Mouse (Mus musculus): ENCODE results near the gene Klrg2. TPM values are rescaled to one million over a fixed set of nuclear protein-coding genes. Genes with fewer than 3 reads are reported as not detected.
A peak's percentile ranks its signal among the peaks of the same experiment; 100 is the strongest.

The Klrg2 gene
- polyA plus RNA-seq, 1 experiment from 2014 or later = not detected

- Histone ChIP-seq H3K27me3 (ENCODE audit: control insufficient read depth, insufficient read depth, low read depth, low read length) (peaks cover 50% of the 10 kb centered on the region), H3K36me3 (ENCODE audit: control insufficient read depth, insufficient read depth, low read length) (no peaks in the 10 kb centered on the region), H3K4me1 (ENCODE audit: control insufficient read depth, insufficient read depth, low read length) (peaks cover 15% of the 10 kb centered on the region), H3K27ac (ENCODE audit: low read length) (no peak overlapping the region), H3K9ac (ENCODE audit: low read depth, low read length) (peak overlapping the region; percentile 47), H3K4me2 (ENCODE audit: low read length) (peak overlapping the region; percentile 97), H3K4me3 (ENCODE audit: low read depth, low read length) (peak overlapping the region; percentile 63), H3K9me3 (replicated peaks; ENCODE audit: control insufficient read depth, low read length, poor library complexity, severe bottlenecking) (no peaks in the 10 kb centered on the region)
- peak; percentile 67 for ATAC-seq
- 1% methylated on average over 64 of the region's 72 CpGs for WGBS
Observed at GRCm38 (mm10) chr6:38635941-38636851, 846 bp downstream of the Klrg2 start.

GRCm38 (mm10) chr6:38634461-38634860 is 2.6 kb downstream of the Klrg2 start:
- Histone ChIP-seq H3K36me3 (ENCODE audit: control insufficient read depth, insufficient read depth, low read length) (no peaks in the 10 kb centered on the region), H3K9me3 (replicated peaks; ENCODE audit: control insufficient read depth, low read length, poor library complexity, severe bottlenecking) (no peaks in the 10 kb centered on the region), H3K4me2 (ENCODE audit: low read length) (no peak overlapping the region), H3K9ac (ENCODE audit: low read depth, low read length) (no peak overlapping the region), H3K27ac (ENCODE audit: low read length) (no peak overlapping the region), H3K27me3 (ENCODE audit: control insufficient read depth, insufficient read depth, low read depth, low read length) (peaks cover 46% of the 10 kb centered on the region), H3K4me3 (ENCODE audit: low read depth, low read length) (no peak overlapping the region), H3K4me1 (ENCODE audit: control insufficient read depth, insufficient read depth, low read length) (peaks cover 15% of the 10 kb centered on the region)
- no peak for ATAC-seq
- WGBS = 82% methylated on average over 8 of the region's 8 CpGs

GRCm38 (mm10) chr6:38632826-38633225 is 4.2 kb downstream of the Klrg2 start:
- H3K4me3 ChIP-seq (ENCODE audit: low read depth, low read length) = no peak overlapping the region
- no peak overlapping the region for H3K27ac ChIP-seq (ENCODE audit: low read length)
- H3K9ac ChIP-seq (ENCODE audit: low read depth, low read length) = no peak overlapping the region
- no peak for ATAC-seq
- 88% methylated on average over 2 of the region's 2 CpGs for WGBS
- no peaks in the 10 kb centered on the region for H3K36me3 ChIP-seq (ENCODE audit: control insufficient read depth, insufficient read depth, low read length)
- peaks cover 34% of the 10 kb centered on the region for H3K27me3 ChIP-seq (ENCODE audit: control insufficient read depth, insufficient read depth, low read depth, low read length)
- H3K9me3 ChIP-seq (replicated peaks; ENCODE audit: control insufficient read depth, low read length, poor library complexity, severe bottlenecking) = no peaks in the 10 kb centered on the region
- peaks cover 15% of the 10 kb centered on the region for H3K4me1 ChIP-seq (ENCODE audit: control insufficient read depth, insufficient read depth, low read length)
- H3K4me2 ChIP-seq (ENCODE audit: low read length) = no peak overlapping the region

- Histone ChIP-seq H3K27me3 (ENCODE audit: control insufficient read depth, insufficient read depth, low read depth, low read length) (peaks cover 12% of the 10 kb centered on the region), H3K27ac (ENCODE audit: low read length) (no peak overlapping the region), H3K4me2 (ENCODE audit: low read length) (no peak overlapping the region), H3K9ac (ENCODE audit: low read depth, low read length) (no peak overlapping the region), H3K4me1 (ENCODE audit: control insufficient read depth, insufficient read depth, low read length) (no peaks in the 10 kb centered on the region), H3K4me3 (ENCODE audit: low read depth, low read length) (no peak overlapping the region), H3K36me3 (ENCODE audit: control insufficient read depth, insufficient read depth, low read length) (no peaks in the 10 kb centered on the region), H3K9me3 (replicated peaks; ENCODE audit: control insufficient read depth, low read length, poor library complexity, severe bottlenecking) (no peaks in the 10 kb centered on the region)
- 82% methylated on average over 1 of the region's 1 CpGs for WGBS
- ATAC-seq = no peak
Observed at GRCm38 (mm10) chr6:38629556-38629955, 7.5 kb downstream of the Klrg2 start.

- H3K9ac ChIP-seq (ENCODE audit: low read depth, low read length) = no peak overlapping the region
- no peak overlapping the region for H3K27ac ChIP-seq (ENCODE audit: low read length)
- no peak for ATAC-seq
- no peaks in the 10 kb centered on the region for H3K27me3 ChIP-seq (ENCODE audit: control insufficient read depth, insufficient read depth, low read depth, low read length)
- no peak overlapping the region for H3K4me2 ChIP-seq (ENCODE audit: low read length)
- H3K36me3 ChIP-seq (ENCODE audit: control insufficient read depth, insufficient read depth, low read length) = no peaks in the 10 kb centered on the region
- no peaks in the 10 kb centered on the region for H3K4me1 ChIP-seq (ENCODE audit: control insufficient read depth, insufficient read depth, low read length)
- no peak overlapping the region for H3K4me3 ChIP-seq (ENCODE audit: low read depth, low read length)
- WGBS = 84% methylated on average over 4 of the region's 4 CpGs
- H3K9me3 ChIP-seq (replicated peaks; ENCODE audit: control insufficient read depth, low read length, poor library complexity, severe bottlenecking) = no peaks in the 10 kb centered on the region
Observed at GRCm38 (mm10) chr6:38627486-38627885, 9.6 kb downstream of the Klrg2 start.

GRCm38 (mm10) chr6:38627081-38627480 is 10.0 kb downstream of the Klrg2 start:
- H3K9ac ChIP-seq (ENCODE audit: low read depth, low read length) = no peak overlapping the region
- no peak for ATAC-seq
- H3K4me1 ChIP-seq (ENCODE audit: control insufficient read depth, insufficient read depth, low read length) = no peaks in the 10 kb centered on the region
- H3K27me3 ChIP-seq (ENCODE audit: control insufficient read depth, insufficient read depth, low read depth, low read length) = no peaks in the 10 kb centered on the region
- H3K4me2 ChIP-seq (ENCODE audit: low read length) = no peak overlapping the region
- no peak overlapping the region for H3K27ac ChIP-seq (ENCODE audit: low read length)
- H3K36me3 ChIP-seq (ENCODE audit: control insufficient read depth, insufficient read depth, low read length) = no peaks in the 10 kb centered on the region
- no peaks in the 10 kb centered on the region for H3K9me3 ChIP-seq (replicated peaks; ENCODE audit: control insufficient read depth, low read length, poor library complexity, severe bottlenecking)
- 94% methylated on average over 4 of the region's 4 CpGs for WGBS
- H3K4me3 ChIP-seq (ENCODE audit: low read depth, low read length) = no peak overlapping the region

- no peaks in the 10 kb centered on the region for H3K36me3 ChIP-seq (ENCODE audit: control insufficient read depth, insufficient read depth, low read length)
- no peaks in the 10 kb centered on the region for H3K9me3 ChIP-seq (replicated peaks; ENCODE audit: control insufficient read depth, low read length, poor library complexity, severe bottlenecking)
- no peak overlapping the region for H3K4me2 ChIP-seq (ENCODE audit: low read length)
- WGBS = 95% methylated on average over 5 of the region's 5 CpGs
- H3K27me3 ChIP-seq (ENCODE audit: control insufficient read depth, insufficient read depth, low read depth, low read length) = no peaks in the 10 kb centered on the region
- H3K9ac ChIP-seq (ENCODE audit: low read depth, low read length) = no peak overlapping the region
- no peak overlapping the region for H3K4me3 ChIP-seq (ENCODE audit: low read depth, low read length)
- H3K4me1 ChIP-seq (ENCODE audit: control insufficient read depth, insufficient read depth, low read length) = no peaks in the 10 kb centered on the region
- H3K27ac ChIP-seq (ENCODE audit: low read length) = no peak overlapping the region
- no peak for ATAC-seq
Observed at GRCm38 (mm10) chr6:38626086-38626485, 11.0 kb downstream of the Klrg2 start.

- Histone ChIP-seq H3K36me3 (ENCODE audit: control insufficient read depth, insufficient read depth, low read length) (no peaks in the 10 kb centered on the region), H3K27ac (ENCODE audit: low read length) (no peak overlapping the region), H3K4me3 (ENCODE audit: low read depth, low read length) (no peak overlapping the region), H3K4me1 (ENCODE audit: control insufficient read depth, insufficient read depth, low read length) (no peaks in the 10 kb centered on the region), H3K4me2 (ENCODE audit: low read length) (no peak overlapping the region), H3K9ac (ENCODE audit: low read depth, low read length) (no peak overlapping the region), H3K27me3 (ENCODE audit: control insufficient read depth, insufficient read depth, low read depth, low read length) (no peaks in the 10 kb centered on the region), H3K9me3 (replicated peaks; ENCODE audit: control insufficient read depth, low read length, poor library complexity, severe bottlenecking) (no peaks in the 10 kb centered on the region)
- no peak for ATAC-seq
- 82% methylated on average over 1 of the region's 1 CpGs for WGBS
Observed at GRCm38 (mm10) chr6:38624439-38624838, 12.6 kb downstream of the Klrg2 start.

GRCm38 (mm10) chr6:38623457-38623856 is 13.6 kb downstream of the Klrg2 start:
- peaks cover 2% of the 10 kb centered on the region; the same call in 1 of the 2 replicates for H3K9me3 ChIP-seq (replicated peaks; ENCODE audit: control insufficient read depth, low read length, poor library complexity, severe bottlenecking)
- no peak overlapping the region for H3K27ac ChIP-seq (ENCODE audit: low read length)
- ATAC-seq = no peak
- WGBS = 88% methylated on average over 2 of the region's 2 CpGs
- no peaks in the 10 kb centered on the region for H3K27me3 ChIP-seq (ENCODE audit: control insufficient read depth, insufficient read depth, low read depth, low read length)
- H3K4me1 ChIP-seq (ENCODE audit: control insufficient read depth, insufficient read depth, low read length) = no peaks in the 10 kb centered on the region
- H3K36me3 ChIP-seq (ENCODE audit: control insufficient read depth, insufficient read depth, low read length) = peaks cover 5% of the 10 kb centered on the region
- H3K4me3 ChIP-seq (ENCODE audit: low read depth, low read length) = no peak overlapping the region
- H3K9ac ChIP-seq (ENCODE audit: low read depth, low read length) = no peak overlapping the region
- no peak overlapping the region for H3K4me2 ChIP-seq (ENCODE audit: low read length)
